Mouse (Mus musculus): ENCODE results near the gene Mcm9. TPM values are rescaled to one million over a fixed set of nuclear protein-coding genes. Genes with fewer than 3 reads are reported as not detected.
"Not testable (repeated sequence)": the region's sequence is repeated elsewhere in the genome, so short reads cannot be mapped to it uniquely, and the experiment has no call there.

The Mcm9 gene
- total RNA-seq (2021), result 10 to 100 TPM; 13.7 to 14.5 TPM

GRCm38 (mm10) chr10:53630339-53630738, at the start of gene Mcm9:
TSS of gene Mcm9 (minus strand) at chr10:53630439.
- DNase-seq, result not testable (repeated sequence)

DNA sequence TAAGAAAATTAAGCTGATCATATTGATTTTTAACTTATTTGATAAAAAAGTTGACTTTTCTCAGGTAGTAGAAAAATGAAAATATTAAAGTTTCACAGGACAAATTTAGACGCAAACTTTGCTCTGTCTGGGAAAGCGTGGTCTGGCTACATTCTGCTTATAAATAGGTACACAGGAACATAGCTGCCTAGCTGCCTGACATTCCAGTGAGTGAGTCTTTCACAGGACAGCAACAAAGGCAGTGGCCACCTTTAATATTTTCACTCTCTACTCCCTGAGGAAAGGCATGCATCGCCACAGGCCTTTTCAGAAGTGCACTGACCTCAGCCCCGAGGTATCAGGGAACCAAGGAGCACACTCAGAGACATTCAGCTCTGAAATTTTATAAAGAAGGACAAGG, 31.5 kb upstream of the Mcm9 start:
- DNase-seq, result peak; percentile 18

DNA sequence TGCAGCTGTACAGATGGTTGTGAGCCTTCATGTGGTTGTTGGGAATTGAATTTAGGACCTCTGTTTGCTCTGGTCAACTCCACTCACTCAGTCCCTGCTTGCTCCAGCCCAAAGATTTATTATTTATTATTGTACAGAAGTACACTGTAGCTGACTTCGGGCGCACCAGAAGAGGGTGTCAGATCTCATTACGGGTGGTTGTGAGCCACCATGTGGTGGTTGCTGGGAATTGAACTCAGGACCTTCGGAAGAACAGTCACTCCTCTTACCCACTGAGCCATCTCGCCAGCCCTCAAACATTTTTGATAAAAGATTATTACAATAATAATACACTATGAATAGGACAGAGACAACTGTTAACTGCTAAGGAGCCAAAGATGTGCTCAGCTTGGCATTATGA, 24.0 kb upstream of the Mcm9 start:
- not testable (repeated sequence) for DNase-seq

DNA sequence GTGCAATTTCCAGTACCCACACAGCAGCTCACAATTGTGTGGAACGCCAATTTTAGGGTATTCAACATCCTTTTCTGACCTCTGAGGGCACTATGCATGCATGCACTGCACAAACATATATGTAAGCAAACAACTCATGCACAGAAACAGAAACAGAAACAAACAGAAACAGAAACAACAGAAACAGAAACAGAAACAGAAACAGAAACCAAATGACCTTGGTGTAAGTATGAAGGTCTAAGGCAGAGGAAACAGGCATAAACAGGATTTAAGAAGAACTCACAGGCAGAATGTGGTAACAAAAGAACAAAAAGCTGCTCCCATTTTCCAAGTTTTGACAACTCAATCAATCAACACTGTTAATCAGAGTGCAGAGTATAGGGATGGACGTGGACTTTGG, 20.4 kb upstream of the Mcm9 start:
- no peak for DNase-seq

GRCm38 (mm10) chr10:53641507-53641906, 11.3 kb upstream of the Mcm9 start:
- DNase-seq, result peak; percentile 59

GRCm38 (mm10) chr10:53635246-53635971, 5.2 kb upstream of the Mcm9 start:
- DNase-seq, result peak; percentile 43

DNA sequence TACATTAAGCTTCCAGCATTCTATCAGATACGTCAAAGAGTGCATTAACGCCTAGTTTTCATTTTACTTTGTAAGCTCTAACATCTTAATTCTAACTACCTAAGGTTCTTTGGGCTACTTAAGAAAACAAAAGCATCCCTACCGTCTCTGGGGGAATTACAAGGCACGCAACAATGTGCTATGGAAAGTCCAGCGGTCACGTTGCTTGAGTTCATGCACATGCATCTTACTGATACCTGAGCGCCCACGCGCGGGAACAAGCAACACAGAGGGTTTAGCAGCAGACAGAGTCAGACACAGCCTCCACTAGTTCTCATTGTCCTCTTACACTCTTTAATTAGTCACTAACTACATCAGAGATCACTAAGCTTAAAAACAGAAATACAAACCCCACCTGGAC, 3.9 kb upstream of the Mcm9 start:
- no peak for DNase-seq

DNA sequence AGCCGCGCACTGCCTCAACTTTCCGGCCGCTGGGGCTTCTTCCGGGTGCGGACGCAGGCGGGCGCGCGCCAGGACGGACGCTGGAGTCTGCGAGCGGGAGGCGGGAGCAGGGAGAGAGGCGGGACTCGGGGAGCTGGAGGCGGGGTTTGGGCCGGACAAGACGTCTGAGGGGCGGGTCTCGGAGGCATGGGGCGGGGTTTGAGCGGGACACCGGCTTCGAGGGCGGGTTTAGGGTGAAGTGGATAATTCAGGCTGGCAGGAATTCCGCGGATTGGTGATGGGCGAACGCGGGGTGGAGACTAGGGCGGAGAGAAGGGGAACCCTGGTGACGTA, 355 bp downstream of the Mcm9 start:
- DNase-seq, result peak; percentile 98

DNA sequence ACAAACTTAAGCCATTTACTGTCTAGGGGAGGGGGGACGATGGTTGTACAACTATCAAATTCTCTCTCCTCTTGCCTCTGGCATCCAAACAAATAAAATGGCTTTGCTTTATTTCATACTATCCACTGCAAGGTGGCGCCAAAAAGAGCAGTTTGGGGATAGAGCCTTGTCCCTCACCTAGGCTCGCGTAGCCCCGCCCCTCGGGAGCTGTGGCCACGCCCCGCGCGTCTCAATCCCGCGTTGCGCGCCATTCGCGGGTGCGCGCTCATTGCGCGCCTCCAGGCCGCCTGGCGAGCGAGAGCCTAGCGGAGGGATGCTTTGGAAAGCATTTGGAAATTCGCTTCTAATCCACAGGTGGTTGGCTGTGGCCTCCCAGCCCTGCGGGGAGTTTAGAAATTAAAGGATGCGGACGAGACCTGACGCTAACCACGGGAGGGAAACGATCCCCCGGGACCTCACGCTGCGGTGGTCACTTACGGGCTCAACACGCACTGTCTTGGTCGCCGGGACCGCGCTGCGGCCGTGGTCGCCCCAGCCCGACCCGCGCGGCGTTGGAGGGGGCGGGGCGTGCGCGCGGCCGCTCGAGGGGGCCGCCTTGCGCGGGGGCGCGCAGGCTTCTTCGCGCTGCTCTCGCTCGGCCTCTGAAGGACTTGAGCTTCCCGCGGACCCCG, 857 bp downstream of the Mcm9 start:
- DNase-seq, result peak; percentile 94

GRCm38 (mm10) chr10:53615850-53616616, 14.2 kb downstream of the Mcm9 start:
- no peak for DNase-seq

- DNase-seq, result no peak
These were observed 16.3 kb downstream of the Mcm9 start for GRCm38 (mm10) chr10:53613955-53614354.

- no peak for DNase-seq
These were observed 18.1 kb downstream of the Mcm9 start for GRCm38 (mm10) chr10:53612172-53612571.

DNA sequence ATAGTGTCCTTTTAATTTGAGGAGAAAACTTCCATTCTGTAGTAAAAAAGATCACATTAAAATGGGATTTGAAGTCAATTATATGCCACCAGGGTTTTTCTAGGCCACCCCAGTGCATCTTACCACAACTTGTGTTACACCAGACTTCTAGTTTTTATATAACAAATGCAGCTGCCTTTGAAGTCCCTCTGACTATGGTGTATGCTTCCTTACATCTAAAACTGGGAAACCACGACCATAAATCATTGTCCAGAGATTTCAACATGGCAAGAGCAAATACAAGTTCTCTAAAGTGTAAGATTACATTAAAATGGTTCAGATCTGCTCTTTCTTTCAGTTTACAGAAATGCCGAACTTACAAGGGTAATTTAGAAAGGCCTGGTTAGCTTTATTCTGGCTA, 22.0 kb downstream of the Mcm9 start:
- no peak for DNase-seq

DNA sequence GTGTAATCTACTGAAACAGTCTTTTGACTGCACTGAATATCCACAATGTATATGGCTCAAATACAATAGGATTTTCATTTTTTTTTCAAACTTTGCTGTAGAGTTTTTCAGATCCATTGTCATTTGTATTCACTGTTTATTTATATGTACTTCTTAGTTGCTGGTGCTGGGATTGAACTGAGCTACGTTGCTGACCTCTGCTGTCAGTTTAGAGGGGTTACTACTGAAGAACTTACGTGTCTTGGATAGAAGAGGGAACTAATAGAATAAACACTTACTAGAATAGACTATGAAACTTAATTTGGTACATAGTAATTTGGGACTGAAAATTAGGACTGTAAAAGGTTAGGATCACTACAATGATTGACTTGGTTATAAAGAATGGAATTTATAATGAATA, 24.9 kb downstream of the Mcm9 start:
- DNase-seq, result no peak

GRCm38 (mm10) chr10:53598821-53599220, 31.4 kb downstream of the Mcm9 start:
- DNase-seq, result no peak

DNA sequence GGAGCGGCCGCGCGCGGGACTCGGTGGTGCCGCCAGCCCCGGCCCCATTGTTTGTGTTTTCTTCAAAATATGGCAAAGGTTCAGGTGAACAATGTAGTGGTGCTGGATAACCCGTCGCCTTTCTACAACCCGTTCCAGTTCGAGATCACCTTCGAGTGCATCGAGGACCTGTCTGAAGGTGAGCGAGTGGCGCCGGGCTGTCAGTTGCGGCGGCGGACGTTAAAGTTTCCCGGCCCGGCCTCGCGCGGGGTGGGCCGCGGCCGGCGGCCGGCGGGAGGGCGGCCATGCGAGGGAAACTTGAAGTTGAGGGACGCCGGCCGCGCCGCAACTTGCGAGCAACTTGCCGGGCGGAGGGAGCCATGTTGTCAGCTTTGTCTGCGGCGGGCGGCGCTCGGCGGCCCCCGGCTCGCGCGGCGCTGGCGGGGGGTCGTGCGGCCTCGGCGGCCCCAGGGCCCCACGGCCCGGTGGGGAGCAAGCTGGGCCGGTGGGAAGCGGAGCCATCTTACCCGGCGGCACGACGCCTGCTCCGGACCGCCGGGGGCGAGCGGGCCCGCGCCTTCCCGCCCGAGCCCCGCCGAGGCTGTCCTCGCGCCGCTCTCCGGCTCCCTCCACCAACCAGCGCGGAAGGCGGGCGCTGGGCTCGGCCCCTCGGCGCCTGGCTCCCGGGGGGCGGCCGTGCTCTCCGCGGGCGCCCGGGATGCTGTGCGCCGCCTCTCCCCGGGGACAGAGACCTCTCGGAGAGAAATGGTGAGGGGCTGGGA, 32.9 kb downstream of the Mcm9 start:
- peak; percentile 60 for DNase-seq

DNA sequence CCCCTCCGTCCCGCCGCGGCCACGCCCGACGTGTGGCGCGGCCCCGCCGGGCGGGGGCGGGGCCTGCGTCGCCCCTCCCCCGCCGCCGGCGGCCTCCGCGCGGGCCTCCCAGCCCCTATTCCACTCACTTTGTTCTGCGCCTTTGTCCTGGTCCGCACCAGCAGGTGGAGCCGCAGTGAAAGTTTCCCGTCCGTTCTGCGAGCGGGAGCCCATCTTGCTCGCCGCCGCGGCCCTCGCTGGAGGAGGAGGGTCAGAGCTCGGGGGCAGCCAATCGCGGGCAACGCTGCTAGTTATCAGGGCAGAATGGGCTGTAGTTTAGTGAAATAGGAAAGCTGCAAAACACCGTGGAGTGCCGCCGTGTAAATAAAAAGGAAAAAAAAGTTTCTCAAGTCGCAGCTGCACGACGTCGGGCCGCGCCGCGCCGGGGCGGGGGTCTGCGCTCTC, 33.5 kb downstream of the Mcm9 start, which contains the start of gene Asf1a:
Gene Asf1a (plus strand): TSS at position 81 of the 444 bp plus-strand sequence.
- peak; percentile 98 for DNase-seq

DNA sequence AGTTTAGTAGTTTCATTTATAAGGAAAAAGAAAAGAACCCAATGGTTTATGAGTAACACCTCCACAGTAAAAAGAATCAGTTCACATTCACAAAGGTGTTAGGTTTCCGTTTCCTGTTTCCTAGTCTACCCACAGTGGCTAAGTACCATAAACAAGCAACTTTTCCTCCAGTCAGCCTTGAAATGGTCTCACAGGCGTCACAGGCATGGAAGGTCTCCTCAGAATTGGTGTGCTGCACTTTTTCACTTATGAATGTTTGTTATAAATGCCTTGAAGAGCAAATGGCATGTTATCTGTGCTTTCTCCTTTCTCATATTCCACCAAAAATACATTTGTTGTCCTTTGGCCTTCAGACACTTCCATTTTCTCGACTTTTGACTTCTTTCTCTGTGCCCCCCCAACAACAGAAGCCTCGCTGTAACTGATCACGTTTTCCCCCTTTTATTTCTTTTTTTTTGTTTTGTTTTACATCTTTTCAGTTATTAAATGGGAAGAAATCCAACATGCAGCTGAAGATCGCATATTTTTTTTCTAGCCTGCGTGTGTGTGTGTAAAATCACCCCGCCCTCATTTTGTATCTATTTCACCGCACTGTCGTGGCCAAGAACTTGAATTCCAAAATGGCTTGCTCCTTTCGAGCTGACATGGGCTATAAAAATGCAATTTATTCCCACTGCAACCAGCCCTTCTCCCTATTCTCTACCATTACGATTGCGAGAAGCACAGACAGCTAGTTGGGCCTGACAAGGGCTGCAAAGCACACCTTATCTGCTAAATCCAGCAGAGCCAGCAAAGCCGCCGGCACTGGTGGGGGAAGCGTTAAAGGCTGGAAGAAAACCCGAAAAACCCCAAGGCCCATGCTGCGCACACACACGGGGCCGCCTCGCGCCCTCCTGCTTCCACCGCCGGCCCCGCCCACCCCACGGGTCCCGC, 34.2 kb downstream of the Mcm9 start:
- DNase-seq, result no peak

DNA sequence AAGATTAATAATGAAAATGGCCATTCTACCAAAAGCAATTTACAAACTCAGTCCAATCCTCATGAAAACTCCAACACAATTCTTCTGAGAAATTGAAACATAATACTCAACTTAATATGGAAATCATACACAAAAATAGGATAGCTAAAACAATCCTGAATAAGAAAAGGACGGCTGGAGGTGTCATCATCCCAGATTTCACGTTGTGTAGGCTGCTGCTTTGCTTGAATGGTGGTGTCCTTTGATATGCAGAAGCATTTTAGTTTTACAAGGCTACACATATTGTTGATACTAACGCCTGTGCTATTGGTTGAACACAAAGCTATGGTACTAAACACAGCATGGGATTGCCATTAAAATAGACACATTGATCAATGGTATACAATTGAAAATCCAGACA, 44.5 kb downstream of the Mcm9 start:
- no peak for DNase-seq

DNA sequence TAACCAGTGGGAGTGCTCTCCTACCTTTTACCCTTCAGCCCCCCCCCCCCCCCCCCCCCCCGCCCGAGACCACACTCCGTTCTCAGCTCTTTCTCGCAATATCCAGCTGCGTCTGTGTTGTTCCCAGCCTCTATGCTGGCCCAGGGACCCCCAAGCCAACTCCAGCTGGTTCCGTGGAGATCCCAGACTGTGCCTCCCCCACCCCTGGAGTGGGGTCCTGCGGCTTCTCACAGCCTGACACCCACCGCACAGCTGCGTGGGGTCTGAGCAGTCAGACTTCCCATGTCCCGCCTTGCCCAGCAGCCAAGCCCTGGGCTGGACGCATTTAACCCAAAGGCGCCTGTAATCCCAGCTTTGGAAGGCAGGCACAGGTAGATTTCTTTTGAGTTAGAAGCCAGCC, 49.2 kb downstream of the Mcm9 start:
- DNase-seq, result no peak

GRCm38 (mm10) chr10:53580621-53581081, 49.6 kb downstream of the Mcm9 start:
- peak; percentile 85 for DNase-seq

Measured in heart, postnatal 4 days (tissue).